Mouse (Mus musculus): ENCODE data around the gene Prpf3. TPM values are rescaled to one million over a fixed set of nuclear protein-coding genes. Genes with fewer than 3 reads are reported as not detected.

Prpf3 gene
- total and polyA plus RNA-seq, 3 experiments = 126 to 277 (median 199) TPM

GRCm38 (mm10) chr3:95806677-95807076, 49.0 kb downstream of the Prpf3 start:
- TF ChIP-seq JUND (IDR thresholded peaks at IDR 0.05; ENCODE audit: low read depth, low read length) (no peak), MAZ (IDR thresholded peaks at IDR 0.05; ENCODE audit: low read depth, low read length) (0 out of 2 replicates have a peak, but pooled peaks have one; percentile 18), RCOR1 (IDR thresholded peaks at IDR 0.05; ENCODE audit: low read depth, low read length) (peak; percentile 21; the same call in 1 of the 2 replicates), GATA1 (IDR thresholded peaks at IDR 0.05; ENCODE audit: low read depth, low read length) (peak; percentile 88), TCF12 (IDR thresholded peaks at IDR 0.05; ENCODE audit: low read depth, low read length) (0 out of 2 replicates have a peak, but pooled peaks have one; percentile 9), EP300 (IDR thresholded peaks at IDR 0.05; ENCODE audit: low read depth in 1 of 2, low read length in 2 of 2) (peak; percentile 84), ETS1 (IDR thresholded peaks at IDR 0.05; ENCODE audit: low read depth, low read length) (peak; percentile 45), MXI1 (IDR thresholded peaks at IDR 0.05; ENCODE audit: low read depth, low read length) (no peak; the same call in 1 of the 2 replicates), MYB (IDR thresholded peaks at IDR 0.05; ENCODE audit: low read depth, low read length) (peak; percentile 86), HCFC1 (IDR thresholded peaks at IDR 0.05; ENCODE audit: low read depth, low read length) (0 out of 2 replicates have a peak, but pooled peaks have one; percentile 28), ZNF384 (IDR thresholded peaks at IDR 0.05; ENCODE audit: low read depth, low read length) (peak; percentile 85), ZKSCAN1 (IDR thresholded peaks at IDR 0.05; ENCODE audit: low read depth, low read length) (no peak), NELFE (IDR thresholded peaks at IDR 0.05; ENCODE audit: low read depth, low read length) (no peak), ZMIZ1 (IDR thresholded peaks at IDR 0.05; ENCODE audit: low read depth, low read length) (no peak), SIN3A (IDR thresholded peaks at IDR 0.05; ENCODE audit: low read length) (peak; percentile 44; the same call in 1 of the 2 replicates), USF1 (IDR thresholded peaks at IDR 0.05; ENCODE audit: low read depth, low read length) (0 out of 2 replicates have a peak, but pooled peaks have one; percentile 13), ZC3H11A (IDR thresholded peaks at IDR 0.05; ENCODE audit: low read depth, low read length) (no peak), CHD1 (IDR thresholded peaks at IDR 0.05; ENCODE audit: low read depth, low read length) (no peak), SMC3 (IDR thresholded peaks at IDR 0.05; ENCODE audit: low read depth, low read length) (0 out of 2 replicates have a peak, but pooled peaks have one; percentile 13)
- Histone ChIP-seq H3K4me3 (ENCODE audit: control insufficient read depth in 1 of 2, insufficient read depth in 1 of 2, low read depth in 2 of 2, low read length in 2 of 2) (no peak overlapping the region), H3K79me2 (ENCODE audit: control insufficient read depth, insufficient read depth, low read length, poor library complexity) (peaks cover 63% of the 10 kb centered on the region), H3K27me3 (ENCODE audit: control insufficient read depth in 1 of 2, insufficient read depth in 2 of 2, low read length in 2 of 2) (no peaks in the 10 kb centered on the region), H3K4me1 (ENCODE audit: control insufficient read depth in 1 of 2, insufficient read depth in 2 of 2, low read length in 2 of 2) (peaks cover 11 to 39% of the 10 kb centered on the region in 2 experiments), H3K9me3 (replicated peaks; ENCODE audit: insufficient read depth, low read length) (no peaks in the 10 kb centered on the region), H3K36me3 (ENCODE audit: control insufficient read depth in 1 of 2, insufficient read depth in 2 of 2, low read length in 2 of 2) (peaks cover 9 to 37% of the 10 kb centered on the region in 2 experiments), H3K27ac (ENCODE audit: control insufficient read depth, low read depth, low read length) (peak overlapping the region; percentile 25; the same call in 1 of the 2 replicates), H3K9ac (ENCODE audit: control insufficient read depth, low read depth, low read length, poor library complexity, severe bottlenecking) (no peak overlapping the region; the same call in 1 of the 2 replicates)
- DNase-seq (ENCODE audit: low read depth, low spot score) = peak; percentile 52

- TF ChIP-seq TCF12 (IDR thresholded peaks at IDR 0.05; ENCODE audit: low read depth, low read length) (no peak), CHD1 (IDR thresholded peaks at IDR 0.05; ENCODE audit: low read depth, low read length) (no peak), MEF2A (IDR thresholded peaks at IDR 0.05; ENCODE audit: extremely low read depth, insufficient replicate concordance, low read depth, low read length, poor library complexity, severe bottlenecking) (no peak), GABPA (IDR thresholded peaks at IDR 0.05; ENCODE audit: low read depth, low read length) (no peak), TBP (IDR thresholded peaks at IDR 0.05; ENCODE audit: low read depth, low read length) (no peak), POLR2A (IDR thresholded peaks at IDR 0.05; ENCODE audit: control insufficient read depth in 1 of 2, insufficient read depth in 1 of 2, low read depth in 1 of 2, low read length in 2 of 2, poor library complexity in 1 of 2) (no peak), TAL1 (IDR thresholded peaks at IDR 0.05; ENCODE audit: low read length) (no peak), MXI1 (IDR thresholded peaks at IDR 0.05; ENCODE audit: low read depth, low read length) (no peak), MYB (IDR thresholded peaks at IDR 0.05; ENCODE audit: low read depth, low read length) (no peak), USF1 (IDR thresholded peaks at IDR 0.05; ENCODE audit: low read depth, low read length) (no peak), KAT2A (conservative IDR thresholded peaks at IDR 0.05; ENCODE audit: low read depth, low read length) (no peak), E2F4 (IDR thresholded peaks at IDR 0.05; ENCODE audit: borderline replicate concordance, low read depth, low read length) (no peak), ZC3H11A (IDR thresholded peaks at IDR 0.05; ENCODE audit: low read depth, low read length) (no peak)
- DNase-seq (ENCODE audit: low read depth, low spot score) = no peak
- Histone ChIP-seq H3K9ac (ENCODE audit: control insufficient read depth, low read depth, low read length, poor library complexity, severe bottlenecking) (no peak overlapping the region), H3K4me3 (ENCODE audit: control insufficient read depth in 1 of 2, insufficient read depth in 1 of 2, low read depth in 2 of 2, low read length in 2 of 2) (no peak overlapping the region), H3K27me3 (ENCODE audit: control insufficient read depth in 1 of 2, insufficient read depth in 2 of 2, low read length in 2 of 2) (no peaks in the 10 kb centered on the region), H3K9me3 (replicated peaks; ENCODE audit: insufficient read depth, low read length) (no peaks in the 10 kb centered on the region), H3K36me3 (ENCODE audit: control insufficient read depth in 1 of 2, insufficient read depth in 2 of 2, low read length in 2 of 2) (peaks cover 10 to 24% of the 10 kb centered on the region in 2 experiments), H3K27ac (ENCODE audit: control insufficient read depth, low read depth, low read length) (no peak overlapping the region), H3K4me1 (ENCODE audit: control insufficient read depth in 1 of 2, insufficient read depth in 2 of 2, low read length in 2 of 2) (peaks cover 11 to 28% of the 10 kb centered on the region in 2 experiments), H3K79me2 (ENCODE audit: control insufficient read depth, insufficient read depth, low read length, poor library complexity) (peaks cover 60% of the 10 kb centered on the region)
These were observed 51.8 kb downstream of the Prpf3 start for GRCm38 (mm10) chr3:95803851-95804250.
